Mouse (Mus musculus) forebrain, postnatal 0 days (tissue): ENCODE data around the gene Plekhm1. TPM values are rescaled to one million over a fixed set of nuclear protein-coding genes. Genes with fewer than 3 reads are reported as not detected.

Source experiments
- ATAC-seq: fragments of 200-750 bp; cut with Nextera tagmentation; 2 replicates; pipeline ENCODE4 v1.8.0; 2017; ENCODE audit warnings: mild to moderate bottlenecking, moderate library complexity
- DNase-seq: peaks from one replicate; pipeline ENCODE4 v3.0.0-alpha.2; 2015
- H3K27ac ChIP-seq: fragments of 300-500 bp; sonication (generic); 2 replicates; pipeline ENCODE4 v1.5.1; 2014; ENCODE audit warnings: low read depth, mild to moderate bottlenecking, antibody characterized with exemption, low read length, moderate library complexity, mixed read lengths
- H3K27me3 ChIP-seq: fragments of 300-500 bp; sonication (generic); 2 replicates; pipeline ENCODE4 v1.6.1; 2014; ENCODE audit warnings: mild to moderate bottlenecking, low read length, mixed read lengths; ENCODE audit not compliant: insufficient read depth
- H3K36me3 ChIP-seq: fragments of 300-500 bp; sonication (generic); 2 replicates; pipeline ENCODE4 v1.6.1; 2014; ENCODE audit warnings: mild to moderate bottlenecking, moderate library complexity; ENCODE audit not compliant: insufficient read depth
- H3K4me1 ChIP-seq: fragments of 300-500 bp; sonication (generic); 2 replicates; pipeline ENCODE4 v1.6.1; 2014; ENCODE audit warnings: antibody characterized with exemption; ENCODE audit not compliant: insufficient read depth
- H3K4me2 ChIP-seq: fragments of 300-500 bp; sonication (generic); 2 replicates; pipeline ENCODE4 v1.6.1; 2014; ENCODE audit warnings: low read depth, mild to moderate bottlenecking, moderate library complexity
- H3K4me3 ChIP-seq: fragments of 300-500 bp; sonication (generic); 2 replicates; pipeline ENCODE4 v1.5.1; 2014; ENCODE audit warnings: low read depth, low read length, mixed read lengths
- H3K9ac ChIP-seq: fragments of 300-500 bp; sonication (generic); 2 replicates; pipeline ENCODE4 v1.6.1; 2014; ENCODE audit warnings: mild to moderate bottlenecking
- H3K9me3 ChIP-seq: fragments of 300-500 bp; sonication (generic); 2 replicates; pipeline ENCODE4 v1.6.1; 2016; ENCODE audit warnings: low read length
- CTCF ChIP-seq: sonication (generic); IDR thresholded peaks from 2 replicates; pipeline ENCODE4 v1.5.1; 2016; ENCODE audit warnings: antibody characterized with exemption, control low read depth, low read depth
- WGBS: fragments of 180-500 bp; shearing (Covaris S2); extraction: QIAGEN DNeasy Blood & Tissue Kit; methylation state at CpG from one replicate; pipeline ENCODE4 v1.1.7; 2014; 5-methylcytosine and 5-hydroxymethylcytosine counted together
- polyA plus RNA-seq: library from polyadenylated mRNA; unstranded; fragments of >200 nt; fragmentation: Nextera tagmentation; extraction: Ambion mirVana; gene quantifications from 2 replicates; pipeline ENCODE4 v1.2.1, GENCODE M21; 2015
- total RNA-seq: library from RNA; depleted of rRNA; stranded (reverse); fragments of >200 nt; gene quantifications from 2 replicates; pipeline ENCODE4 v1.2.3, GENCODE M21; 2014

The Plekhm1 gene
- total and polyA plus RNA-seq, 2 experiments from 2014 or later: 5.7 to 7.1 TPM

GRCm38 (mm10) chr11:103380460-103380859 lies 32.0 kb downstream of the Plekhm1 start:
- Histone ChIP-seq H3K9me3 (no peaks in the 10 kb centered on the region), H3K4me3 (no peak overlapping the region), H3K4me1 (no peaks in the 10 kb centered on the region), H3K36me3 (peaks cover 42% of the 10 kb centered on the region), H3K4me2 (no peak overlapping the region), H3K27me3 (no peaks in the 10 kb centered on the region), H3K27ac (no peak overlapping the region), H3K9ac (no peak overlapping the region)
- DNase-seq: no peak
- TF ChIP-seq CTCF: no peak
- no peak for ATAC-seq
- 88% methylated on average over 5 of the region's 5 CpGs for WGBS

GRCm38 (mm10) chr11:103378341-103378740 lies 34.1 kb downstream of the Plekhm1 start:
- no peak for TF ChIP-seq CTCF
- WGBS: 83% methylated on average over 6 of the region's 6 CpGs
- no peak overlapping the region for H3K4me2 ChIP-seq
- DNase-seq (no peak), ATAC-seq (no peak)
- H3K36me3 ChIP-seq: peaks cover 51% of the 10 kb centered on the region
- H3K27me3 ChIP-seq: no peaks in the 10 kb centered on the region
- H3K9me3 ChIP-seq: no peaks in the 10 kb centered on the region
- H3K4me1 ChIP-seq: no peaks in the 10 kb centered on the region
- no peak overlapping the region for H3K27ac ChIP-seq
- no peak overlapping the region for H3K9ac ChIP-seq
- no peak overlapping the region for H3K4me3 ChIP-seq

- Histone ChIP-seq H3K4me3 (no peak overlapping the region), H3K4me1 (no peaks in the 10 kb centered on the region), H3K4me2 (no peak overlapping the region), H3K9me3 (no peaks in the 10 kb centered on the region), H3K27me3 (no peaks in the 10 kb centered on the region), H3K27ac (no peak overlapping the region), H3K9ac (no peak overlapping the region), H3K36me3 (peaks cover 63% of the 10 kb centered on the region)
- WGBS: 88% methylated on average over 5 of the region's 5 CpGs
- ATAC-seq: no peak
- no peak for DNase-seq
- no peak for TF ChIP-seq CTCF
Measured at GRCm38 (mm10) chr11:103375772-103376171, 36.7 kb downstream of the Plekhm1 start.

- H3K4me3 ChIP-seq: no peak overlapping the region
- no peak for DNase-seq
- no peak overlapping the region for H3K27ac ChIP-seq
- H3K9me3 ChIP-seq: no peaks in the 10 kb centered on the region
- H3K27me3 ChIP-seq: no peaks in the 10 kb centered on the region
- no peaks in the 10 kb centered on the region for H3K4me1 ChIP-seq
- no peak for TF ChIP-seq CTCF
- ATAC-seq: no peak
- no peak overlapping the region for H3K9ac ChIP-seq
- WGBS: 78% methylated on average over 1 of the region's 1 CpGs
- no peak overlapping the region for H3K4me2 ChIP-seq
- H3K36me3 ChIP-seq: peaks cover 68% of the 10 kb centered on the region
Measured at GRCm38 (mm10) chr11:103375258-103375657, 37.2 kb downstream of the Plekhm1 start.

GRCm38 (mm10) chr11:103373922-103374321 lies 38.6 kb downstream of the Plekhm1 start:
- DNase-seq (no peak), ATAC-seq (no peak)
- no peak overlapping the region for H3K4me2 ChIP-seq
- H3K27me3 ChIP-seq: no peaks in the 10 kb centered on the region
- no peaks in the 10 kb centered on the region for H3K9me3 ChIP-seq
- H3K36me3 ChIP-seq: peaks cover 59% of the 10 kb centered on the region
- H3K27ac ChIP-seq: no peak overlapping the region
- no peak overlapping the region for H3K9ac ChIP-seq
- no peaks in the 10 kb centered on the region for H3K4me1 ChIP-seq
- 94% methylated on average over 9 of the region's 9 CpGs for WGBS
- H3K4me3 ChIP-seq: no peak overlapping the region
- no peak for TF ChIP-seq CTCF

GRCm38 (mm10) chr11:103372561-103372960 lies 39.9 kb downstream of the Plekhm1 start:
- H3K4me3 ChIP-seq: no peak overlapping the region
- H3K27ac ChIP-seq: no peak overlapping the region
- H3K9ac ChIP-seq: no peak overlapping the region
- ATAC-seq: no peak
- H3K4me2 ChIP-seq: no peak overlapping the region
- WGBS: 87% methylated on average over 4 of the region's 4 CpGs
- no peak for DNase-seq
- H3K9me3 ChIP-seq: no peaks in the 10 kb centered on the region
- H3K4me1 ChIP-seq: no peaks in the 10 kb centered on the region
- peaks cover 46% of the 10 kb centered on the region for H3K36me3 ChIP-seq
- H3K27me3 ChIP-seq: no peaks in the 10 kb centered on the region
- no peak for TF ChIP-seq CTCF

GRCm38 (mm10) chr11:103372068-103372467 lies 40.4 kb downstream of the Plekhm1 start:
- Histone ChIP-seq H3K4me2 (no peak overlapping the region), H3K4me1 (no peaks in the 10 kb centered on the region), H3K36me3 (peaks cover 41% of the 10 kb centered on the region), H3K4me3 (no peak overlapping the region), H3K27me3 (no peaks in the 10 kb centered on the region), H3K27ac (no peak overlapping the region), H3K9ac (no peak overlapping the region), H3K9me3 (no peaks in the 10 kb centered on the region)
- DNase-seq (no peak), ATAC-seq (no peak)
- whole genome bisulfite sequencing: 66% methylated on average over 3 of the region's 3 CpGs
- TF ChIP-seq CTCF: no peak

GRCm38 (mm10) chr11:103371222-103371539 lies 41.3 kb downstream of the Plekhm1 start:
- H3K27ac ChIP-seq: no peak overlapping the region
- 82% methylated on average over 3 of the region's 3 CpGs for WGBS
- no peak for TF ChIP-seq CTCF
- no peak overlapping the region for H3K4me2 ChIP-seq
- H3K9me3 ChIP-seq: no peaks in the 10 kb centered on the region
- ATAC-seq (no peak), DNase-seq (no peak)
- H3K4me3 ChIP-seq: no peak overlapping the region
- H3K36me3 ChIP-seq: peaks cover 41% of the 10 kb centered on the region
- no peaks in the 10 kb centered on the region for H3K27me3 ChIP-seq
- H3K9ac ChIP-seq: no peak overlapping the region
- no peaks in the 10 kb centered on the region for H3K4me1 ChIP-seq
